Mouse (Mus musculus): Measurements from ENCODE around the gene Rab27a. TPM values are rescaled to one million over a fixed set of nuclear protein-coding genes. Genes with fewer than 3 reads are reported as not detected.
A peak's percentile ranks its signal among the peaks of the same experiment; 100 is the strongest.
"Not testable (repeated sequence)": the region's sequence is repeated elsewhere in the genome, so short reads cannot be mapped to it uniquely, and the experiment has no call there.

The Rab27a gene
- total RNA-seq, 2 experiments from 2014 or later, result 1.8 to 6.0 TPM

GRCm38 (mm10) chr9:73085845-73086244 is 41.2 kb downstream of the Rab27a start:
- DNase-seq, result no peak
- intact Hi-C loops (cut with DNase I; ENCODE audit: low total_unique reads), result no loop called here

- DNase-seq, result no peak
- intact Hi-C loops (cut with DNase I; ENCODE audit: low total_unique reads), result no loop called here
Measured at GRCm38 (mm10) chr9:73087121-73087520, 42.5 kb downstream of the Rab27a start.

DNA sequence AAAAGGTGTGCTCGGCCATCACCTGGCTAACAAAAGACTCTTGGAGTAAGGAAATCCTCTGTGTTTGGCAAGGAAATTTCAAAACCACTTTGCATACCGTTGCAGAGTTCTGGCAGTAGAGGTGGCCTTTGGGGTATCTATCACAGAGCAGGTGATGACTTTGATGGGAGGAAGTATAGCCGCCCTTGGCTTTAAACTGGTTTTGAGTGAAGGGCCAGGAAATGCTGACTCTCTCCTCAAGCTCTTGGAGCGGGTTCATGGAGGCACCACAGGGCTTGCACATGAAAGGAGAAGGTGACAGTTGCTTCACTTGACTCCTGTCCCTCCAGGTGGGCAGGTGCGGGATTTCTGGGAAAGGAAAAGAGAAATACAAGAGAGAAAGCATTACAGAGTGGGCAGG is 42.9 kb downstream of the Rab27a start:
- intact Hi-C loops (cut with DNase I; ENCODE audit: low total_unique reads), result no loop called here
- no peak for DNase-seq

DNA sequence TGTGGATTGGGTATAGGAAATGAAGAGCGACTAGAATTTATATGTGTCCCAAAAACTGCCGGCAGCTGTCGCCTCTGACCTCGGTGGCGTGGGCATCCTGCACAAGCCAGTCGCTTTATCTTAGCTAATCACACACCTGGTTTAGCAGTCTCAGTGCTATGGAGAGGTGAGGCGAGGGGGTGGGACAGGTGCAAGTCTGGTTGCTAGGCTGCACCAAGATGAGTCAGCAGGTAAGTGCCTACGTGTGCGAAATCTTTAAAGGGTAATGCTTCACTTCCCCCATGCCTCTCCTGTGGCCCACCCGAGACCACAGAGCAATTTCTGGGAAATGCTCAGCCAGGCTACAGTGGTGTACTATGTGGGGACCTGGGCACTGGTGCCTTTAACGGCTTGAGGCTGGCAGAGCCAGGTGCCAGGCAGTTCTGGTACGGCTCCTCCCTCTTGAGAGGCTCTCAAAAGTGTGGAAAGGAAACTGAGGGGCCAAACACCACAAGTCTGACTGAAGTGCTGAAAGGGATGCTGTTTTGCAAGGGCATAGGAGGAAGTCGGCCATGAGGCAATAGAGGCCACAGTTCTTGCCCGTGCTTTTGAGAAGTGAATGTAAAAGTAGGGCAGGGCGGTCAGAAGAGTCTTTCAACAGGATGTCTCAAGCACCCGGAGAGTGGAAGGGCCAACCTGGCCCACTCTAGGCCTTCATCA is 44.7 kb downstream of the Rab27a start:
- intact Hi-C loops (cut with DNase I; ENCODE audit: low total_unique reads), result loop anchor here (2.0 kb wide), 1 partner anchor 43 kb away; no protein-coding TSS in a partner anchor

DNA sequence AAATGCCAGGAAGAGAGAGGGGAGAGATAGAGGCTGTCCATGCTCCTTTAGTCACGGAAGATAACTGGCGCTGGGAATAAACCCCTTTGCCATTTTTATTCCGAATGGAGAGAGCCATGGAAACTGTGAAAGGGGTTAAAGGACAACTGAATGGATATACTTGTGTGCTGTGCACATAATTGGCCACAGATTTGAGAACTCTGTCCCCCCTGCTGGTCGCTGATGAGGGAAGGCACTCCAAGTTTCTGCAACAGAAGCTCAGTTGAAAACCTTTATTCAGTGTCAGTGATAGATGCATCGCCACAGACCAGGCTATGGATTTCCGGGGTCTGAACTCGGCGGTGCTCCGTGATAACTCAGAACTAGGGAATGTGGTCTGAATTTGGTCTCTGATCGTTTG is 45.5 kb downstream of the Rab27a start:
- intact Hi-C loops (cut with DNase I; ENCODE audit: low total_unique reads), result loop anchor here (10.0 kb wide), 1 partner anchor 125 kb away; no protein-coding TSS in a partner anchor
- DNase-seq, result no peak

More for the DNA sequence above, 44.7 kb downstream of the Rab27a start:
- no peak for DNase-seq

DNA sequence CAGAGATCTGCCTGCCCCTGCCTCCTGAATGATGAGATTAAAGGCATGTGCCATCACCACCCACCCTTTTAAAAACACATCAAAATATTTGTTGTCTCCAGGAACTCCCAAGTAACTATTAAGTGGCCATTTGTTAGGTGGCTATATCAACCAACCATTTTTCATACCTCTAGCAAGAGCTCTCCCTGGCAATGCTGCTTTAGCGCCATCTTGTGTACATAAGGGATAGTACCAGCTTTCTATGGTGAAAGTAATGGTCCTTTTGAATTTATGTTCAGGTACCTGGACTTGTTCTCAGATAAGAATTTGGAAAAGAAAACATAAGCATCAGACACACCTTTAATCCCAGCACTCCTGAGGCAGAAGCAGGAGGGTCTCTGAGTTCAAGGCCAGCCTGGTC is 47.1 kb downstream of the Rab27a start:
- intact Hi-C loops (cut with DNase I; ENCODE audit: low total_unique reads), result loop anchor here (10.0 kb wide), 1 partner anchor 127 kb away; no protein-coding TSS in a partner anchor
- DNase-seq, result no peak

GRCm38 (mm10) chr9:73094580-73094979 is 49.9 kb downstream of the Rab27a start:
- intact Hi-C loops (cut with DNase I; ENCODE audit: low total_unique reads), result loop anchor here (10.0 kb wide), 1 partner anchor 130 kb away; no protein-coding TSS in a partner anchor
- DNase-seq, result no peak

- no peak for DNase-seq
- intact Hi-C loops (cut with DNase I; ENCODE audit: low total_unique reads), result loop anchor here (10.0 kb wide), 1 partner anchor 133 kb away; no protein-coding TSS in a partner anchor
Measured at GRCm38 (mm10) chr9:73097898-73098297, 53.2 kb downstream of the Rab27a start.

DNA sequence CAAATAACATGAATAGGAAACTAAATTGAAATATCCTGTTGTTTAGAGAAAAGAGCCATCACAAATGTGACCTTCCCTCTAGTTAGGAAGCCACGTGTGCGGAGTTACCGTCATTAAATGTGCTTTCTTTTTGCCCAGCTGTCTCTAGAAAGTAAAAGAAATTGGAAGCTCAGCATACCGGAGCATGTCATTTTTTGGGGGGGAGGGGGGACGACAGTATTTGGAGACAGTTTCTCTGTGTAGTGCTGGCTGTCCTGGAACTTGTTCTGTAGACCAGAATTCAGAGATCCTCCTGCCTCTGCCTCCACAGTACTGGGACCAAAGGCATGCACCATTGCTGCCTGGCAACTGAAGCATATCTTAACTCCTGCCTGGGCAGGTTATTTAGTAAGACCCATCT is 56.9 kb downstream of the Rab27a start, which contains the start of gene Khdc3:
Khdc3 (plus strand) TSS at position 301 of the 400 bp plus-strand sequence.
- no peak for DNase-seq
- intact Hi-C loops (cut with DNase I; ENCODE audit: low total_unique reads), result no loop called here

- DNase-seq, result no peak
- intact Hi-C loops (cut with DNase I; ENCODE audit: low total_unique reads), result no loop called here
Measured at GRCm38 (mm10) chr9:73102181-73102580, 57.5 kb downstream of the Rab27a start, which contains the start of gene Gm20509. Gene Gm20509 (plus strand): TSS chr9:73102470.

- intact Hi-C loops (cut with DNase I; ENCODE audit: low total_unique reads), result no loop called here
Measured at GRCm38 (mm10) chr9:73103159-73103879, 58.7 kb downstream of the Rab27a start.

GRCm38 (mm10) chr9:73103880-73104198 is 59.2 kb downstream of the Rab27a start:
- intact Hi-C loops (cut with DNase I; ENCODE audit: low total_unique reads), result no loop called here
- DNase-seq, result no peak

More at GRCm38 (mm10) chr9:73103159-73103879, 58.7 kb downstream of the Rab27a start:
- peak; percentile 66 for DNase-seq

- intact Hi-C loops (cut with DNase I; ENCODE audit: low total_unique reads), result no loop called here
- no peak for DNase-seq
Measured at GRCm38 (mm10) chr9:73105141-73105540, 60.5 kb downstream of the Rab27a start.

DNA sequence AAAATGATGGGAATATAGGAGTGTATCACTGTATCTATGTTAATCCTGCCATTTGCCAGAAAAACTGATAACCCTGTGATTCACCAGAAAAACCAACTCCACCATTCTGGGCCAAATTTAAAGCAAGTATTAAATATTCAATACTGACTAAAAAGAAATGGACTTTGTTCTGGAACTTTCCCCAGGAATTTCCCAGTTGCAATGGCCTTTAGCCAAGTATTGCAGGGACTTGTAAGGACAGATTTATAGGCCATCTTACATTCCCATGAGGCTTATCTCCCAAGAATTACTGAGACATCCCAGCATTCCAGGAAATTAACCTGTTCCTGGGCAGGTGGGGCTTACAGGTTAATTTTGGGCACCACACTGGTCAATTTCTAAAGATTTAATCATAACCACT is 61.1 kb downstream of the Rab27a start:
- intact Hi-C loops (cut with DNase I; ENCODE audit: low total_unique reads), result no loop called here
- DNase-seq, result no peak

GRCm38 (mm10) chr9:73112919-73113906 is 68.6 kb downstream of the Rab27a start, which contains the start of gene Rsl24d1:
Gene Rsl24d1 (plus strand): TSS chr9:73113426.
- intact Hi-C loops (cut with DNase I; ENCODE audit: low total_unique reads), result no loop called here
- peak; percentile 80 for DNase-seq

- intact Hi-C loops (cut with DNase I; ENCODE audit: low total_unique reads); DNase-seq: not testable (repeated sequence)
Measured at GRCm38 (mm10) chr9:73116704-73117103, 72.0 kb downstream of the Rab27a start.

GRCm38 (mm10) chr9:73118012-73118411 is 73.4 kb downstream of the Rab27a start:
- intact Hi-C loops (cut with DNase I; ENCODE audit: low total_unique reads), result no loop called here

GRCm38 (mm10) chr9:73121735-73122134 is 77.1 kb downstream of the Rab27a start:
- intact Hi-C loops (cut with DNase I; ENCODE audit: low total_unique reads), result no loop called here
- no peak for DNase-seq

More at GRCm38 (mm10) chr9:73118012-73118411, 73.4 kb downstream of the Rab27a start:
- DNase-seq, result no peak

DNA sequence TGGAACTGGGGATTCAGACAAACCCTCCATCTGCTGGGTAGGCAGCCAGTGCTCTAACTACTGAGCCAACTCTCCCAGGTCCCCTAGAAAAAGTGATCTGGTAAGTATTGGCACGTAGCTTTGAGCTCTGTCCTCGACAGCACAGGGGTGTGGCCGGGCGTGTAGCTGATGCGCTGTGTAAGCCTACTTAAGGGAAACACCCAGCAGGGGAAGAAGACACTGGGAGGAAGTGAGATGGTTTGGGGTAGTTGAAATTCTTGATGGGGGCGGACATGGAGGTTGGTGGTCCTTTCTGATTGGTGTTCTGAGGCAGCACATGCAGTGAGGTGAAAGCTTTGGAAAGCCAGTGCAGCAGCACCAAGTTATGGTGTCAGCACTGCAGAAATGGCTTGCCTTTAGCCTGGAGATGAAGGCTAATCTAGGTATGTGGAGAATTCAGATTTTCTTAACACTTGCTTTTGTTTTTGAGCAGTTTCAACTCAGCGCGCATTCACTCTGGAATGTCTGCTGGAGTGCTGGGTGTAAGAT is 80.5 kb downstream of the Rab27a start:
- intact Hi-C loops (cut with DNase I; ENCODE audit: low total_unique reads), result no loop called here
- DNase-seq, result no peak
